Mouse (Mus musculus): ENCODE measurements around the gene Mrps12. TPM values are rescaled to one million over a fixed set of nuclear protein-coding genes. Genes with fewer than 3 reads are reported as not detected.

Mrps12 gene
- polyA plus RNA-seq, 1 experiment: 45.9 TPM

- WGBS: 0% methylated on average over 45 of the region's 45 CpGs
- H3K4me3 ChIP-seq (replicated peaks; ENCODE audit: extremely low read depth, low read depth, low read length): peak within 1 kb of the TSS; percentile 96
- peak; percentile 92 for DNase-seq
- peaks cover 17% of the 10 kb centered on the region for H3K4me1 ChIP-seq (ENCODE audit: control insufficient read depth, insufficient read depth, low read length)
- TF ChIP-seq POLR2A (IDR thresholded peaks at IDR 0.05; ENCODE audit: borderline replicate concordance, extremely low read depth, low read depth, low read length) (peak; percentile 68; the same call in 1 of the 2 replicates), CTCF (IDR thresholded peaks at IDR 0.05; ENCODE audit: insufficient read depth, low read length) (no peak)
Measured at GRCm38 (mm10) chr7:28766173-28766879, 24.7 kb upstream of the Mrps12 start, which contains the start of gene Sirt2. Sirt2 (plus strand) TSS chr7:28766735.

- WGBS: 77% methylated on average over 6 of the region's 6 CpGs
- no peak for TF ChIP-seq CTCF (IDR thresholded peaks at IDR 0.05; ENCODE audit: insufficient read depth, low read length)
- TF ChIP-seq POLR2A (IDR thresholded peaks at IDR 0.05; ENCODE audit: borderline replicate concordance, extremely low read depth, low read depth, low read length): no peak
- Histone ChIP-seq H3K4me3 (replicated peaks; ENCODE audit: extremely low read depth, low read depth, low read length) (peak overlapping the region; percentile 12), H3K4me1 (ENCODE audit: control insufficient read depth, insufficient read depth, low read length) (peaks cover 17% of the 10 kb centered on the region)
- DNase-seq: no peak
Measured at GRCm38 (mm10) chr7:28765211-28765610, 23.6 kb upstream of the Mrps12 start.

GRCm38 (mm10) chr7:28761907-28762306 lies 20.3 kb upstream of the Mrps12 start:
- no peak overlapping the region for H3K4me3 ChIP-seq (replicated peaks; ENCODE audit: extremely low read depth, low read depth, low read length)
- TF ChIP-seq POLR2A (IDR thresholded peaks at IDR 0.05; ENCODE audit: borderline replicate concordance, extremely low read depth, low read depth, low read length) (no peak), CTCF (IDR thresholded peaks at IDR 0.05; ENCODE audit: insufficient read depth, low read length) (no peak)
- no peak for DNase-seq
- H3K4me1 ChIP-seq (ENCODE audit: control insufficient read depth, insufficient read depth, low read length): peaks cover 9% of the 10 kb centered on the region
- WGBS: 86% methylated on average over 9 of the region's 9 CpGs

- WGBS: 79% methylated on average over 13 of the region's 13 CpGs
Measured at GRCm38 (mm10) chr7:28758623-28759022, 17.0 kb upstream of the Mrps12 start.

GRCm38 (mm10) chr7:28756079-28756478 lies 14.5 kb upstream of the Mrps12 start, which contains the start of gene Ccer2:
Ccer2 (plus strand) TSS chr7:28756174.
- no peaks in the 10 kb centered on the region for H3K4me1 ChIP-seq (ENCODE audit: control insufficient read depth, insufficient read depth, low read length)
- WGBS: 5% methylated on average over 17 of the region's 17 CpGs
- no peak for DNase-seq

More at GRCm38 (mm10) chr7:28758623-28759022, 17.0 kb upstream of the Mrps12 start:
- no peaks in the 10 kb centered on the region for H3K4me1 ChIP-seq (ENCODE audit: control insufficient read depth, insufficient read depth, low read length)
- H3K4me3 ChIP-seq (replicated peaks; ENCODE audit: extremely low read depth, low read depth, low read length): no peak overlapping the region
- no peak for TF ChIP-seq POLR2A (IDR thresholded peaks at IDR 0.05; ENCODE audit: borderline replicate concordance, extremely low read depth, low read depth, low read length)
- TF ChIP-seq CTCF (IDR thresholded peaks at IDR 0.05; ENCODE audit: insufficient read depth, low read length): no peak
- no peak for DNase-seq

GRCm38 (mm10) chr7:28749935-28750334 lies 8.3 kb upstream of the Mrps12 start:
- 90% methylated on average over 7 of the region's 7 CpGs for WGBS
- H3K4me1 ChIP-seq (ENCODE audit: control insufficient read depth, insufficient read depth, low read length): no peaks in the 10 kb centered on the region
- TF ChIP-seq CTCF (IDR thresholded peaks at IDR 0.05; ENCODE audit: insufficient read depth, low read length) (no peak), POLR2A (IDR thresholded peaks at IDR 0.05; ENCODE audit: borderline replicate concordance, extremely low read depth, low read depth, low read length) (no peak)
- H3K4me3 ChIP-seq (replicated peaks; ENCODE audit: extremely low read depth, low read depth, low read length): no peak overlapping the region
- no peak for DNase-seq

More at GRCm38 (mm10) chr7:28756079-28756478, 14.5 kb upstream of the Mrps12 start, which contains the start of gene Ccer2:
- H3K4me3 ChIP-seq (replicated peaks; ENCODE audit: extremely low read depth, low read depth, low read length): no peak within 1 kb of the TSS
- TF ChIP-seq CTCF (IDR thresholded peaks at IDR 0.05; ENCODE audit: insufficient read depth, low read length) (no peak), POLR2A (IDR thresholded peaks at IDR 0.05; ENCODE audit: borderline replicate concordance, extremely low read depth, low read depth, low read length) (no peak)

GRCm38 (mm10) chr7:28741368-28741708 lies 282 bp downstream of the Mrps12 start:
- 1% methylated on average over 13 of the region's 13 CpGs for WGBS
- no peak for DNase-seq
- Histone ChIP-seq H3K4me1 (ENCODE audit: control insufficient read depth, insufficient read depth, low read length) (peaks cover 5% of the 10 kb centered on the region), H3K4me3 (replicated peaks; ENCODE audit: extremely low read depth, low read depth, low read length) (peak overlapping the region; percentile 81)
- TF ChIP-seq CTCF (IDR thresholded peaks at IDR 0.05; ENCODE audit: insufficient read depth, low read length): no peak
- no peak for TF ChIP-seq POLR2A (IDR thresholded peaks at IDR 0.05; ENCODE audit: borderline replicate concordance, extremely low read depth, low read depth, low read length)

- H3K4me3 ChIP-seq (replicated peaks; ENCODE audit: extremely low read depth, low read depth, low read length): peak overlapping the region; percentile 81
- 24% methylated on average over 9 of the region's 9 CpGs for WGBS
- H3K4me1 ChIP-seq (ENCODE audit: control insufficient read depth, insufficient read depth, low read length): peaks cover 5% of the 10 kb centered on the region
- DNase-seq: no peak
- TF ChIP-seq POLR2A (IDR thresholded peaks at IDR 0.05; ENCODE audit: borderline replicate concordance, extremely low read depth, low read depth, low read length) (no peak), CTCF (IDR thresholded peaks at IDR 0.05; ENCODE audit: insufficient read depth, low read length) (no peak)
Measured at GRCm38 (mm10) chr7:28740949-28741348, 671 bp downstream of the Mrps12 start.

- WGBS: 91% methylated on average over 21 of the region's 21 CpGs
- DNase-seq: no peak
- no peak for TF ChIP-seq CTCF (IDR thresholded peaks at IDR 0.05; ENCODE audit: insufficient read depth, low read length)
- no peak for TF ChIP-seq POLR2A (IDR thresholded peaks at IDR 0.05; ENCODE audit: borderline replicate concordance, extremely low read depth, low read depth, low read length)
- Histone ChIP-seq H3K4me3 (replicated peaks; ENCODE audit: extremely low read depth, low read depth, low read length) (no peak overlapping the region), H3K4me1 (ENCODE audit: control insufficient read depth, insufficient read depth, low read length) (peaks cover 5% of the 10 kb centered on the region)
Measured at GRCm38 (mm10) chr7:28739829-28740228, 1.8 kb downstream of the Mrps12 start.

- TF ChIP-seq CTCF (IDR thresholded peaks at IDR 0.05; ENCODE audit: insufficient read depth, low read length) (no peak), POLR2A (IDR thresholded peaks at IDR 0.05; ENCODE audit: borderline replicate concordance, extremely low read depth, low read depth, low read length) (no peak)
- peak; percentile 44 for DNase-seq
- Histone ChIP-seq H3K4me1 (ENCODE audit: control insufficient read depth, insufficient read depth, low read length) (0 out of 2 replicates have a peak, but pooled peaks cover 2% of the 10 kb centered on the region), H3K4me3 (replicated peaks; ENCODE audit: extremely low read depth, low read depth, low read length) (no peak overlapping the region)
- WGBS: 79% methylated on average over 6 of the region's 6 CpGs
Measured at GRCm38 (mm10) chr7:28735701-28736100, 5.9 kb downstream of the Mrps12 start.
